Mouse (Mus musculus) ES-Bruce4 (cell line): ENCODE results near the gene Ypel3.

Experiments
- CTCF ChIP-seq: IDR thresholded peaks from one replicate; pipeline ENCODE4 v1.8.1; 2011; ENCODE audit warnings: low read depth, low read length
- POLR2A ChIP-seq: IDR thresholded peaks from one replicate; pipeline ENCODE4 v1.8.1; 2011; ENCODE audit warnings: low read length; ENCODE audit not compliant: insufficient read depth

- TF ChIP-seq POLR2A (no peak), CTCF (no peak)
These were observed 3.4 kb upstream of the Ypel3 start for GRCm38 (mm10) chr7:126773351-126773750.
